Mouse (Mus musculus): Measurements from ENCODE around the gene Usp49.

GRCm38 (mm10) chr17:47655697-47656096 is 25.2 kb downstream of the Usp49 start:
- no peak for TF ChIP-seq CTCF (IDR thresholded peaks at IDR 0.05; ENCODE audit: extremely low read depth, insufficient read length, insufficient replicate concordance, low read depth, low read length)
- TF ChIP-seq POLR2A (IDR thresholded peaks at IDR 0.05; ENCODE audit: low read depth, low read length) = no peak

Data from small intestine, adult 2 months (tissue).